Mouse (Mus musculus): ENCODE results near the gene Tmem95. TPM values are rescaled to one million over a fixed set of nuclear protein-coding genes. Genes with fewer than 3 reads are reported as not detected.

Tmem95 gene
- polyA plus RNA-seq, 1 experiment from 2014 or later = not detected

GRCm38 (mm10) chr11:69878399-69878798 is 581 bp upstream of the Tmem95 start:
- Histone ChIP-seq H3K4me3 (ENCODE audit: low read length) (no peak overlapping the region), H3K36me3 (ENCODE audit: control insufficient read depth, insufficient read depth) (no peaks in the 10 kb centered on the region), H3K9ac (ENCODE audit: low read length) (no peak overlapping the region), H3K27me3 (ENCODE audit: control insufficient read depth, insufficient read depth, low read length) (no peaks in the 10 kb centered on the region), H3K4me2 (ENCODE audit: low read depth, low read length) (peak overlapping the region; percentile 7; the same call in 1 of the 2 replicates), H3K27ac (ENCODE audit: low read length) (no peak overlapping the region), H3K4me1 (ENCODE audit: control insufficient read depth, insufficient read depth, low read length) (peaks cover 20% of the 10 kb centered on the region), H3K9me3 (replicated peaks; ENCODE audit: control insufficient read depth, low read length) (no peaks in the 10 kb centered on the region)
- 90% methylated on average over 3 of the region's 3 CpGs for WGBS
- no peak for ATAC-seq (replicated peaks; ENCODE audit: extremely low read depth, insufficient read depth, low FRiP score)

GRCm38 (mm10) chr11:69876867-69877266 is 951 bp downstream of the Tmem95 start:
- Histone ChIP-seq H3K27me3 (ENCODE audit: control insufficient read depth, insufficient read depth, low read length) (no peaks in the 10 kb centered on the region), H3K4me1 (ENCODE audit: control insufficient read depth, insufficient read depth, low read length) (peaks cover 19% of the 10 kb centered on the region)
- no peak for ATAC-seq (replicated peaks; ENCODE audit: extremely low read depth, insufficient read depth, low FRiP score)

GRCm38 (mm10) chr11:69876186-69876585 is 1.6 kb downstream of the Tmem95 start:
- Histone ChIP-seq H3K4me2 (ENCODE audit: low read depth, low read length) (no peak overlapping the region), H3K27me3 (ENCODE audit: control insufficient read depth, insufficient read depth, low read length) (no peaks in the 10 kb centered on the region), H3K27ac (ENCODE audit: low read length) (peak overlapping the region; percentile 74), H3K9ac (ENCODE audit: low read length) (no peak overlapping the region), H3K36me3 (ENCODE audit: control insufficient read depth, insufficient read depth) (no peaks in the 10 kb centered on the region), H3K4me1 (ENCODE audit: control insufficient read depth, insufficient read depth, low read length) (peaks cover 12% of the 10 kb centered on the region), H3K4me3 (ENCODE audit: low read length) (no peak overlapping the region), H3K9me3 (replicated peaks; ENCODE audit: control insufficient read depth, low read length) (no peaks in the 10 kb centered on the region)
- ATAC-seq (replicated peaks; ENCODE audit: extremely low read depth, insufficient read depth, low FRiP score) = peak; percentile 38
- WGBS = 37% methylated on average over 7 of the region's 7 CpGs

More at GRCm38 (mm10) chr11:69876867-69877266, 951 bp downstream of the Tmem95 start:
- Histone ChIP-seq H3K36me3 (ENCODE audit: control insufficient read depth, insufficient read depth) (no peaks in the 10 kb centered on the region), H3K4me2 (ENCODE audit: low read depth, low read length) (peak overlapping the region; percentile 49), H3K9me3 (replicated peaks; ENCODE audit: control insufficient read depth, low read length) (no peaks in the 10 kb centered on the region), H3K9ac (ENCODE audit: low read length) (peak overlapping the region; percentile 45; the same call in 1 of the 2 replicates), H3K27ac (ENCODE audit: low read length) (peak overlapping the region; percentile 74), H3K4me3 (ENCODE audit: low read length) (peak overlapping the region; percentile 16; the same call in 1 of the 2 replicates)
- WGBS = under 1% methylated on average over 11 of the region's 12 CpGs

GRCm38 (mm10) chr11:69872451-69872850 is 5.4 kb downstream of the Tmem95 start:
- no peak for ATAC-seq (replicated peaks; ENCODE audit: extremely low read depth, insufficient read depth, low FRiP score)
- Histone ChIP-seq H3K9me3 (replicated peaks; ENCODE audit: control insufficient read depth, low read length) (no peaks in the 10 kb centered on the region), H3K4me1 (ENCODE audit: control insufficient read depth, insufficient read depth, low read length) (peaks cover 5% of the 10 kb centered on the region; the same call in 1 of the 2 replicates), H3K4me2 (ENCODE audit: low read depth, low read length) (no peak overlapping the region), H3K4me3 (ENCODE audit: low read length) (no peak overlapping the region), H3K36me3 (ENCODE audit: control insufficient read depth, insufficient read depth) (no peaks in the 10 kb centered on the region), H3K27ac (ENCODE audit: low read length) (no peak overlapping the region), H3K27me3 (ENCODE audit: control insufficient read depth, insufficient read depth, low read length) (no peaks in the 10 kb centered on the region), H3K9ac (ENCODE audit: low read length) (no peak overlapping the region)
- WGBS = 70% methylated on average over 4 of the region's 4 CpGs

- 84% methylated on average over 7 of the region's 7 CpGs for WGBS
- no peak for ATAC-seq (replicated peaks; ENCODE audit: extremely low read depth, insufficient read depth, low FRiP score)
- Histone ChIP-seq H3K36me3 (ENCODE audit: control insufficient read depth, insufficient read depth) (no peaks in the 10 kb centered on the region), H3K9ac (ENCODE audit: low read length) (no peak overlapping the region), H3K4me1 (ENCODE audit: control insufficient read depth, insufficient read depth, low read length) (no peaks in the 10 kb centered on the region; the same call in 1 of the 2 replicates), H3K27me3 (ENCODE audit: control insufficient read depth, insufficient read depth, low read length) (no peaks in the 10 kb centered on the region), H3K27ac (ENCODE audit: low read length) (no peak overlapping the region), H3K4me3 (ENCODE audit: low read length) (no peak overlapping the region), H3K9me3 (replicated peaks; ENCODE audit: control insufficient read depth, low read length) (no peaks in the 10 kb centered on the region), H3K4me2 (ENCODE audit: low read depth, low read length) (no peak overlapping the region)
These were observed 6.0 kb downstream of the Tmem95 start for GRCm38 (mm10) chr11:69871822-69872221.

- Histone ChIP-seq H3K4me2 (ENCODE audit: low read depth, low read length) (no peak overlapping the region), H3K27ac (ENCODE audit: low read length) (no peak overlapping the region), H3K27me3 (ENCODE audit: control insufficient read depth, insufficient read depth, low read length) (no peaks in the 10 kb centered on the region), H3K36me3 (ENCODE audit: control insufficient read depth, insufficient read depth) (no peaks in the 10 kb centered on the region), H3K4me3 (ENCODE audit: low read length) (no peak overlapping the region), H3K9ac (ENCODE audit: low read length) (no peak overlapping the region), H3K9me3 (replicated peaks; ENCODE audit: control insufficient read depth, low read length) (no peaks in the 10 kb centered on the region), H3K4me1 (ENCODE audit: control insufficient read depth, insufficient read depth, low read length) (no peaks in the 10 kb centered on the region)
- WGBS = 85% methylated on average over 2 of the region's 2 CpGs
- no peak for ATAC-seq (replicated peaks; ENCODE audit: extremely low read depth, insufficient read depth, low FRiP score)
These were observed 7.3 kb downstream of the Tmem95 start for GRCm38 (mm10) chr11:69870289-69871069.

- no peak for ATAC-seq (replicated peaks; ENCODE audit: extremely low read depth, insufficient read depth, low FRiP score)
- no peaks in the 10 kb centered on the region for H3K36me3 ChIP-seq (ENCODE audit: control insufficient read depth, insufficient read depth)
- no peaks in the 10 kb centered on the region for H3K9me3 ChIP-seq (replicated peaks; ENCODE audit: control insufficient read depth, low read length)
- no peak overlapping the region for H3K4me2 ChIP-seq (ENCODE audit: low read depth, low read length)
- H3K9ac ChIP-seq (ENCODE audit: low read length) = no peak overlapping the region
- no peak overlapping the region for H3K27ac ChIP-seq (ENCODE audit: low read length)
- H3K4me1 ChIP-seq (ENCODE audit: control insufficient read depth, insufficient read depth, low read length) = peaks cover 3% of the 10 kb centered on the region
- WGBS = 45% methylated on average over 9 of the region's 9 CpGs
- no peaks in the 10 kb centered on the region for H3K27me3 ChIP-seq (ENCODE audit: control insufficient read depth, insufficient read depth, low read length)
- no peak overlapping the region for H3K4me3 ChIP-seq (ENCODE audit: low read length)
These were observed 10.5 kb downstream of the Tmem95 start for GRCm38 (mm10) chr11:69867335-69867734.

- H3K4me2 ChIP-seq (ENCODE audit: low read depth, low read length) = no peak overlapping the region
- no peak for ATAC-seq (replicated peaks; ENCODE audit: extremely low read depth, insufficient read depth, low FRiP score)
- no peaks in the 10 kb centered on the region for H3K27me3 ChIP-seq (ENCODE audit: control insufficient read depth, insufficient read depth, low read length)
- H3K4me3 ChIP-seq (ENCODE audit: low read length) = no peak overlapping the region
- peaks cover 3% of the 10 kb centered on the region for H3K4me1 ChIP-seq (ENCODE audit: control insufficient read depth, insufficient read depth, low read length)
- no peak overlapping the region for H3K9ac ChIP-seq (ENCODE audit: low read length)
- 79% methylated on average over 9 of the region's 9 CpGs for WGBS
- no peaks in the 10 kb centered on the region for H3K36me3 ChIP-seq (ENCODE audit: control insufficient read depth, insufficient read depth)
- no peaks in the 10 kb centered on the region for H3K9me3 ChIP-seq (replicated peaks; ENCODE audit: control insufficient read depth, low read length)
- H3K27ac ChIP-seq (ENCODE audit: low read length) = no peak overlapping the region
These were observed 12.3 kb downstream of the Tmem95 start for GRCm38 (mm10) chr11:69865561-69865960.

GRCm38 (mm10) chr11:69864138-69864860 is 13.5 kb downstream of the Tmem95 start:
- ATAC-seq (replicated peaks; ENCODE audit: extremely low read depth, insufficient read depth, low FRiP score) = no peak
- H3K4me1 ChIP-seq (ENCODE audit: control insufficient read depth, insufficient read depth, low read length) = peaks cover 3% of the 10 kb centered on the region
- H3K36me3 ChIP-seq (ENCODE audit: control insufficient read depth, insufficient read depth) = no peaks in the 10 kb centered on the region
- no peaks in the 10 kb centered on the region for H3K27me3 ChIP-seq (ENCODE audit: control insufficient read depth, insufficient read depth, low read length)
- WGBS = 38% methylated on average over 8 of the region's 8 CpGs
- no peaks in the 10 kb centered on the region for H3K9me3 ChIP-seq (replicated peaks; ENCODE audit: control insufficient read depth, low read length)
- H3K4me3 ChIP-seq (ENCODE audit: low read length) = no peak overlapping the region
- no peak overlapping the region for H3K4me2 ChIP-seq (ENCODE audit: low read depth, low read length)
- H3K27ac ChIP-seq (ENCODE audit: low read length) = peak overlapping the region; percentile 35; the same call in 1 of the 2 replicates
- no peak overlapping the region; the same call in 1 of the 2 replicates for H3K9ac ChIP-seq (ENCODE audit: low read length)
